Mouse (Mus musculus): Measurements from ENCODE around the gene Ms4a4a. TPM values are rescaled to one million over a fixed set of nuclear protein-coding genes. Genes with fewer than 3 reads are reported as not detected.

The Ms4a4a gene
- polyA plus RNA-seq (2012; rRNA removed): 0.26 and 0.45 TPM in 2 replicates

DNA sequence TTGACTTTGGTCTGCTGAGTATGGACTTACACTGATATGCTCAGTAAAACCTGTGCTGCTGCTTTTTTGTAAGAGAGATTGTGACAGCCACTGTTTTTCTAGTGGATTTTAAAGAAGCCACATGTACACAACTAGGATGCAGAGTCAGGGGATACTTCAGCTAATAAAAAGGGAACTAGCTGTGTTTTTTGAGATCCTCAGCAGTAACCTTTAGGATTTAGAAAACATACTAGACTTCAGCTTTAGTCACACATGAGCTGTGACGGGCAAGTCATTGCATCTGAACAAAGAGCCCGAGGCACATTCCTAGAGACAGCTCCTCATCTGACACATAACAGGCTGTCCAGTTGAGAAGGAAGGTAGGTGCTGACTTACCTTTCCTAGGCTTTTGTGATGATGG lies at the start of gene Ms4a4a:
Ms4a4a (plus strand) TSS at position 251 of the 400 bp plus-strand sequence.

DNA sequence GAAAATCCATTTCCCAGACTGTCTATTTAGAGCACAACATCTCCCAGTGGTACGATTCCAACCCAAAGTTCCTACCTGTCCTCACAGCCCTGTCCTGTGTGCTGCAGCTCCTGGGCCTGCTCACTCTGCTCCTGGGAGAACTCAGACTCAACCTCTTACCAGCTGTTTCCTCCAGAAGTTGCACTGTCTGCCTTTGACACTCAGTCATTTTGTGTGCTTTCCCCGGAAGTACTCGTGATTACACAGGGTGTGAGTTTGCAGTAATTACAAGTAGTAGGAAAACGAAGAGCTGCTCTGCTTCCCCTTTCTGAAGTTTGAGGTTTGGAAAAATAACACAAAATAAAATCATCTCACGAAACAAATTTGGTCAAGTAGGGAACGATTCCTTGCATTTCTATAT lies 39.4 kb upstream of the Ms4a4a start, which contains the start of gene Ms4a7:
Ms4a7 (minus strand) TSS at position 215 of the 400 bp plus-strand sequence.

GRCm38 (mm10) chr19:11404527-11404926 lies 29.2 kb downstream of the Ms4a4a start, which contains the start of gene Ms4a4c:
Gene Ms4a4c (plus strand): TSS chr19:11404770.

Other genes with a start within 250 kb of the Ms4a4a start
- not detected in 2 replicates for gene 1700017D01Rik, start 244.6 kb upstream of the Ms4a4a start, polyA plus RNA-seq (2012; rRNA removed)
- gene 1700025F22Rik, start 210.2 kb upstream of the Ms4a4a start, polyA plus RNA-seq (2012; rRNA removed): not detected in 2 replicates
- gene Ms4a13, start 178.8 kb upstream of the Ms4a4a start, polyA plus RNA-seq (2012; rRNA removed): not detected in 2 replicates
- not detected in 2 replicates for gene Ms4a12, start 143.1 kb upstream of the Ms4a4a start, polyA plus RNA-seq (2012; rRNA removed)
- gene Ms4a1, start 109.3 kb upstream of the Ms4a4a start, polyA plus RNA-seq (2012; rRNA removed): 0.01 TPM in 1 of 2 replicates, not detected in the other
- gene Ms4a5, start 91.7 kb upstream of the Ms4a4a start, polyA plus RNA-seq (2012; rRNA removed): not detected in 2 replicates
- gene Ms4a14, start 61.1 kb upstream of the Ms4a4a start, polyA plus RNA-seq (2012; rRNA removed): 0.02 and 0.03 TPM in 2 replicates
- 0.51 and 0.99 TPM in 2 replicates for gene Ms4a7, start 39.4 kb upstream of the Ms4a4a start, polyA plus RNA-seq (2012; rRNA removed)
- gene Ms4a4c, start 29.2 kb downstream of the Ms4a4a start, polyA plus RNA-seq (2012; rRNA removed): 0.43 and 0.91 TPM in 2 replicates
- gene Ms4a4b, start 68.0 kb downstream of the Ms4a4a start, polyA plus RNA-seq (2012; rRNA removed): 0.23 TPM in 2 replicates
- 4.0 and 5.7 TPM in 2 replicates for gene Ms4a6c, start 93.8 kb downstream of the Ms4a4a start, polyA plus RNA-seq (2012; rRNA removed)
- gene Gm8369, start 110.4 kb downstream of the Ms4a4a start, polyA plus RNA-seq (2012; rRNA removed): 0.07 and 0.09 TPM in 2 replicates
- 1.1 and 1.7 TPM in 2 replicates for gene Ms4a6b, start 141.0 kb downstream of the Ms4a4a start, polyA plus RNA-seq (2012; rRNA removed)
- gene Ms4a4d, start 161.3 kb downstream of the Ms4a4a start, polyA plus RNA-seq (2012; rRNA removed): 0.08 and 0.09 TPM in 2 replicates
- 2.1 and 2.8 TPM in 2 replicates for gene Ms4a6d, start 229.3 kb downstream of the Ms4a4a start, polyA plus RNA-seq (2012; rRNA removed)
- gene Ms4a2, start 248.2 kb downstream of the Ms4a4a start, polyA plus RNA-seq (2012; rRNA removed): 0.63 and 0.89 TPM in 2 replicates

Data from liver, embryonic 14 days (tissue).